Mouse (Mus musculus) lung, postnatal 0 days (tissue): ENCODE data around the gene Wipf1. TPM values are rescaled to one million over a fixed set of nuclear protein-coding genes. Genes with fewer than 3 reads are reported as not detected.

Source experiments
- ATAC-seq: fragments of 200-750 bp; cut with Nextera tagmentation; 2 replicates; pipeline ENCODE4 v1.8.0; 2017; ENCODE audit warnings: moderate library complexity
- DNase-seq: peaks from one replicate; pipeline ENCODE4 v3.0.0-alpha.2; 2016; ENCODE audit warnings: low spot score
- H3K27ac ChIP-seq: fragments of 300-500 bp; sonication (generic); 2 replicates; pipeline ENCODE4 v1.5.1; 2014; ENCODE audit warnings: antibody characterized with exemption, mild to moderate bottlenecking, low read length, mixed read lengths
- H3K27me3 ChIP-seq: fragments of 300-500 bp; sonication (generic); replicated peaks from 2 replicates; pipeline ENCODE4 v1.6.1; 2014; ENCODE audit warnings: low read length, mixed read lengths; ENCODE audit not compliant: insufficient read depth
- H3K36me3 ChIP-seq: fragments of 300-500 bp; sonication (generic); 2 replicates; pipeline ENCODE4 v1.6.1; 2014; ENCODE audit warnings: low read length, mixed read lengths; ENCODE audit not compliant: insufficient read depth
- H3K4me1 ChIP-seq: fragments of 300-500 bp; sonication (generic); 2 replicates; pipeline ENCODE4 v1.6.1; 2014; ENCODE audit warnings: antibody characterized with exemption, low read depth, low read length, mixed read lengths; ENCODE audit not compliant: insufficient read depth
- H3K4me2 ChIP-seq: fragments of 300-500 bp; sonication (generic); replicated peaks from 2 replicates; pipeline ENCODE4 v1.6.1; 2014; ENCODE audit warnings: low read depth, mild to moderate bottlenecking, low read length, moderate library complexity, mixed read lengths
- H3K4me3 ChIP-seq: fragments of 300-500 bp; sonication (generic); 2 replicates; pipeline ENCODE4 v1.5.1; 2014; ENCODE audit warnings: low read depth, low read length
- H3K9ac ChIP-seq: fragments of 300-500 bp; sonication (generic); replicated peaks from 2 replicates; pipeline ENCODE4 v1.6.1; 2014; ENCODE audit warnings: low read depth, mild to moderate bottlenecking
- H3K9me3 ChIP-seq: fragments of 300-500 bp; sonication (generic); 2 replicates; pipeline ENCODE4 v1.6.1; 2016; ENCODE audit warnings: low read length, mixed read lengths
- CTCF ChIP-seq: IDR thresholded peaks from 2 replicates; pipeline ENCODE4 v1.5.1; 2016; ENCODE audit warnings: antibody characterized with exemption, mild to moderate bottlenecking
- EP300 ChIP-seq: IDR thresholded peaks from 2 replicates; pipeline ENCODE4 v1.6.1; 2016; ENCODE audit warnings: antibody characterized with exemption, mild to moderate bottlenecking, control low read depth
- WGBS: fragments of 180-500 bp; shearing (Covaris S2); extraction: QIAGEN DNeasy Blood & Tissue Kit; methylation state at CpG from one replicate; pipeline ENCODE4 v1.1.7; 2014; 5-methylcytosine and 5-hydroxymethylcytosine counted together
- polyA plus RNA-seq: library from polyadenylated mRNA; unstranded; fragments of >200 nt; fragmentation: Nextera tagmentation; extraction: Ambion mirVana; gene quantifications from 2 replicates; pipeline ENCODE4 v1.2.1, GENCODE M21; 2015

The Wipf1 gene
- polyA plus RNA-seq, 1 experiment from 2014 or later, result 9.5 TPM

GRCm38 (mm10) chr2:73496329-73496685 lies 33.2 kb downstream of the Wipf1 start:
- H3K27ac ChIP-seq, result peak overlapping the region; percentile 63
- no peak overlapping the region for H3K4me3 ChIP-seq
- WGBS, result 46% methylated on average over 4 of the region's 4 CpGs
- H3K36me3 ChIP-seq, result no peaks in the 10 kb centered on the region
- DNase-seq (no peak), ATAC-seq (no peak; the same call in 1 of the 2 replicates)
- H3K9me3 ChIP-seq, result no peaks in the 10 kb centered on the region
- H3K4me1 ChIP-seq, result peaks cover 9% of the 10 kb centered on the region; the same call in 1 of the 2 replicates
- H3K9ac ChIP-seq, result no peak overlapping the region
- H3K27me3 ChIP-seq, result no peaks in the 10 kb centered on the region
- TF ChIP-seq EP300, result no peak
- no peak for TF ChIP-seq CTCF
- H3K4me2 ChIP-seq, result 0 out of 2 replicates have a peak overlapping the region, but pooled peaks have one; percentile 12

- Histone ChIP-seq H3K9ac (no peak overlapping the region), H3K27me3 (no peaks in the 10 kb centered on the region), H3K4me2 (0 out of 2 replicates have a peak overlapping the region, but pooled peaks have one; percentile 12), H3K27ac (peak overlapping the region; percentile 63), H3K36me3 (no peaks in the 10 kb centered on the region), H3K4me3 (no peak overlapping the region), H3K4me1 (peaks cover 9% of the 10 kb centered on the region; the same call in 1 of the 2 replicates), H3K9me3 (no peaks in the 10 kb centered on the region)
- peak; percentile 49 for DNase-seq
- peak; percentile 52 for ATAC-seq
- TF ChIP-seq EP300, result no peak
- TF ChIP-seq CTCF, result no peak
- WGBS, result 33% methylated on average over 16 of the region's 16 CpGs
Measured at GRCm38 (mm10) chr2:73495617-73496328, 33.8 kb downstream of the Wipf1 start.

- Histone ChIP-seq H3K36me3 (no peaks in the 10 kb centered on the region), H3K27me3 (no peaks in the 10 kb centered on the region), H3K27ac (no peak overlapping the region), H3K4me2 (no peak overlapping the region), H3K9ac (no peak overlapping the region), H3K9me3 (no peaks in the 10 kb centered on the region), H3K4me3 (no peak overlapping the region), H3K4me1 (peaks cover 12% of the 10 kb centered on the region; the same call in 1 of the 2 replicates)
- 47% methylated on average over 3 of the region's 3 CpGs for WGBS
- ATAC-seq (no peak), DNase-seq (no peak)
- TF ChIP-seq CTCF, result peak; percentile 15; the same call in 1 of the 2 replicates
- TF ChIP-seq EP300, result no peak
Measured at GRCm38 (mm10) chr2:73493517-73493916, 36.0 kb downstream of the Wipf1 start.

- Histone ChIP-seq H3K9ac (no peak overlapping the region), H3K36me3 (no peaks in the 10 kb centered on the region), H3K27ac (peak overlapping the region; percentile 66), H3K4me2 (no peak overlapping the region), H3K27me3 (no peaks in the 10 kb centered on the region), H3K9me3 (no peaks in the 10 kb centered on the region), H3K4me1 (peaks cover 12% of the 10 kb centered on the region; the same call in 1 of the 2 replicates), H3K4me3 (no peak overlapping the region)
- TF ChIP-seq EP300 (no peak), CTCF (peak; percentile 78)
- DNase-seq, result peak; percentile 64
- WGBS, result 22% methylated on average over 9 of the region's 9 CpGs
- peak; percentile 55 for ATAC-seq
Measured at GRCm38 (mm10) chr2:73491442-73492241, 37.9 kb downstream of the Wipf1 start.

GRCm38 (mm10) chr2:73490466-73490865 lies 39.1 kb downstream of the Wipf1 start:
- Histone ChIP-seq H3K4me3 (no peak overlapping the region), H3K9me3 (no peaks in the 10 kb centered on the region), H3K36me3 (no peaks in the 10 kb centered on the region), H3K4me2 (no peak overlapping the region), H3K9ac (no peak overlapping the region), H3K4me1 (peaks cover 9% of the 10 kb centered on the region; the same call in 1 of the 2 replicates), H3K27me3 (no peaks in the 10 kb centered on the region), H3K27ac (0 out of 2 replicates have a peak overlapping the region, but pooled peaks have one; percentile 1)
- TF ChIP-seq EP300, result no peak
- TF ChIP-seq CTCF, result no peak
- DNase-seq, result no peak
- WGBS, result 22% methylated on average over 1 of the region's 1 CpGs
- peak; percentile 55 for ATAC-seq

GRCm38 (mm10) chr2:73486120-73486601 lies 43.4 kb downstream of the Wipf1 start:
- H3K9ac ChIP-seq, result no peak overlapping the region

More at GRCm38 (mm10) chr2:73486120-73486601, 43.4 kb downstream of the Wipf1 start:
- Histone ChIP-seq H3K4me1 (peaks cover 12% of the 10 kb centered on the region; the same call in 1 of the 2 replicates), H3K9me3 (no peaks in the 10 kb centered on the region), H3K27me3 (no peaks in the 10 kb centered on the region), H3K4me3 (no peak overlapping the region; the same call in 1 of the 2 replicates), H3K36me3 (no peaks in the 10 kb centered on the region), H3K4me2 (peak overlapping the region; percentile 58; the same call in 1 of the 2 replicates), H3K27ac (peak overlapping the region; percentile 93; the same call in 1 of the 2 replicates)
- TF ChIP-seq CTCF, result no peak
- TF ChIP-seq EP300, result no peak
- 45% methylated on average over 8 of the region's 8 CpGs for WGBS
- peak; percentile 52 for DNase-seq
- no peak for ATAC-seq
